Mouse (Mus musculus) bone marrow macrophage, adult 2 months (primary cell): ENCODE results near the gene Kif20b. TPM values are rescaled to one million over a fixed set of nuclear protein-coding genes. Genes with fewer than 3 reads are reported as not detected.

ENCODE experiments used
- H3K27ac ChIP-seq: 2 replicates; pipeline ENCODE4 v1.5.1; 2012; ENCODE audit warnings: low read depth, low read length; ENCODE audit not compliant: insufficient read depth
- H3K4me1 ChIP-seq: 2 replicates; pipeline ENCODE4 v1.6.1; 2012; ENCODE audit warnings: low read length; ENCODE audit not compliant: control insufficient read depth, insufficient read depth
- H3K4me3 ChIP-seq: 2 replicates; pipeline ENCODE4 v1.5.1; 2012; ENCODE audit warnings: mild to moderate bottlenecking, low read length, moderate library complexity; ENCODE audit not compliant: insufficient read depth
- CTCF ChIP-seq: IDR thresholded peaks from 2 replicates; pipeline ENCODE4 v1.5.1; 2012; ENCODE audit warnings: low read depth, mild to moderate bottlenecking, low read length, moderate library complexity
- POLR2A ChIP-seq: IDR thresholded peaks from 2 replicates; pipeline ENCODE4 v1.6.1; 2012; ENCODE audit warnings: mild to moderate bottlenecking, low read depth, low read length, borderline replicate concordance
- polyA plus RNA-seq: library from polyadenylated mRNA; stranded (reverse); fragments of >200 nt; gene quantifications from 2 replicates; pipeline ENCODE4 v1.2.4, GENCODE M21; 2012; ENCODE audit not compliant: missing spikeins, insufficient read depth, insufficient read length

Kif20b gene
- polyA plus RNA-seq, 1 experiment, result 30.3 TPM

DNA sequence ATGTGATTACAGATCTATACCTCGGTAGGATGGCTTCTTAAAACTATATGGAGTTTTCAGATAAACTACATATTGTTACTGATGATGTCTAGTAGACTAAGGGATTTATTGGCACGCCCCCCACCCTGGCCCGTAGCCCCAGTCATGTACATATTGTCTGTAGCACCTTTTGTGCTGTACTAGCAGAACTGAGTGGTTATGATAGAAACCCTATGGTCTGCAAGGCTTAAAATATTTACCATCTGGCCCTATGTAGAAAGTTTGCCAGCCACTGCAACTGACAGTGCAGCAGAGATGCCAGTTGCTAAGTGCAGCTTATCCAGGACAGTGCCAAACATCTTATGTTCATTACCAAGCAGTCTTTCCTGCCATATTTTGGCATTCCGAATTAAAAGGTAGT lies 68.3 kb downstream of the Kif20b start:
- TF ChIP-seq CTCF, result no peak
- TF ChIP-seq POLR2A, result no peak
- no peak overlapping the region for H3K27ac ChIP-seq
- H3K4me1 ChIP-seq, result no peaks in the 10 kb centered on the region
- no peak overlapping the region for H3K4me3 ChIP-seq

DNA sequence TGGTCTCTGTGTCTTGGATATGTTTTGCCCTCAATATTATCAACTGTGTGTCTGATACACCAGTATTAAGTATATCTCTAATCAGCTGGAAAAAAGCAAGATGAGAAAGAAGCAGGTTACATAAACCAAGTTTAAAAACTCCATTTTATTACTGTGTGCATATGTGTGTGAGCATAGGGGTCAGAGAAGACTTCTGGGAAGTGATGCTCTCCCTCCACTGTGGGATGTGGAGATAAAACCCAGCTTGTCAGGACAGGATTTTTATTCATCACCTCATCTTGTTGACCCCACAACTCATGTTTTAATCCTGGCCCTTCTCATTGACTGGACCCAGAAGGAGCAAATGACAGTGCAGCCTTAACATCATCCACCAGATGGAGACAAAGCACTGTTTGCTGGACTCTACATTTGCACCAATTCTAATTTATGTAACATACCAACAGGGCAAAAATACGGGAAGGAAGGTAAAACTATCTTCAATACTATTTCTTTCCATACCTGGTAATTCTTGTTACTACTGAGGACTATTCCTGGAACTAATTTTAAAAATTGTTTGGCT lies 70.9 kb downstream of the Kif20b start:
- Histone ChIP-seq H3K4me1 (no peaks in the 10 kb centered on the region), H3K27ac (no peak overlapping the region), H3K4me3 (no peak overlapping the region)
- TF ChIP-seq POLR2A (no peak), CTCF (no peak)

DNA sequence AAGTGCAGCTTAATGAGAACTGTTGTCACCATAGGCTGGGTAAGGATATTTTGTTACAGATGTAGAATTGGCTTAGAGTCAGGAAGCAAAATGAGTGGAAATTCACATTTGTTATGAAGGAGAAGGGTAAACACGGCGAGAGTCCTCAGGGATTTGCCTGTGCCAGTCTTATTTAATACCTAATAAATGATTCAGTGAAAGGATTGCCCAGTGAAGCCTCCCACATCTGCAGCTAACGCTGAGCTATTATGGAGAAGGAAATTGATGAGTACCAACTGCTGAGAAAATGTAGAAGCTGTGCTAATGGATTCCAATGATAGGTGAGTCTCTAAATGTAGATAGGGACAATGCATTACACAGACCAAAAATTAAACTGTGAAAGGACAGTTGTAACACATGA lies 92.9 kb downstream of the Kif20b start:
- Histone ChIP-seq H3K27ac (no peak overlapping the region), H3K4me1 (no peaks in the 10 kb centered on the region), H3K4me3 (no peak overlapping the region)
- no peak for TF ChIP-seq POLR2A
- TF ChIP-seq CTCF, result no peak

DNA sequence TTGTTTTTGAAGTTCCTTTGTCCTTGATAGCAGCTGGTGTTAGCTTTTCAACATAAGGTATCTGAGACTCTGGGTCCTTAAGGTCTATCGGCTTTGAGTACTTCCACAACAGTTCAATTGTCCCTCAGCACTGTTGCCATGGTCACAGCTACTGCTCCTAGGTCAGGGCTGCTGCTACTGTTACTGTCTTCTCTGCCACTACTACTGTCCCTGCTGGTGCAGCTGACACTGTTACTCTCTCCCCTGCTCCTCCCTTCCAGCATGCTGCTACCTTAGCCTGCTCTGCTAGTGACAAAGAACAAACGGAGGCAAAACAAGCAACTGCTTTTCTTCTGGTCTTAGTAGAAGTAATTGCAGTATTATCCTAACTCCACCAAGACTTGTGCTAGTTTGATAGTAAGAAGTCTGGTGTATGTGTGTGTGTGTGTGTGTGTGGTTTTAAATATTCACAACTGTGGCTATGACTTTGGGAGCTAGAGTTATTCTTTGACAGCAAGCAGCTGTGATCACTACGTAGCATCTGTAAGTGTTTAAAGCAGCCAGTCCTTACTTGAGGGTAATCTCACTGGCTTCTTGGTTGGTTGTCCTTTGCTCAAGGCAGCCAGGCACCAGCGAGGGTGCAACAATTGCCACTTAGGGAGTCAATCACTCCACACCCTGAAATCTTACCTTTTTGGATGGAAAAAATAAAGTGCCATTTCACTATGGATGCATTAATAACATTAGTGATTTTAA lies 95.5 kb downstream of the Kif20b start:
- Histone ChIP-seq H3K4me3 (no peak overlapping the region), H3K27ac (no peak overlapping the region), H3K4me1 (no peaks in the 10 kb centered on the region)
- TF ChIP-seq CTCF (no peak), POLR2A (no peak)

DNA sequence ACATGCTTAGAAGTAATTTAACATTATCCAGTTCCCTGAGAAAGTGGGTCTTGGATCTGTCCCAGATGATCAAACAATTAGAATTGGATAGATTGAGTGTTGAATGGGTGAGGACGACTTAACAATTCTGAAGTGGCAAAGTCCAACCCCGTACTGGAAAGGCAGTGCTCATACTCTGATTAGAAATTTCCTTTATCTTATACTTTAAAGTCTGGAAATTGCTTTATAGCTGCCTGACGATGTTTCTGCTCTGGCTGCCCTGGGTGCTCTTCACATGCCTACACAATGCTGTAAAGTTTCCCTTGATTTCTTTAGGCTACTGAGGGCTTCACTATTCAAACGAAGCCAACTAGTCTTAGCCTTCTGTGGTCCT lies 96.0 kb downstream of the Kif20b start:
- Histone ChIP-seq H3K4me1 (no peaks in the 10 kb centered on the region), H3K27ac (no peak overlapping the region), H3K4me3 (no peak overlapping the region)
- no peak for TF ChIP-seq POLR2A
- no peak for TF ChIP-seq CTCF

Other genes with a start within 250 kb of the Kif20b start
- 0.27 TPM in 1 of 2 replicates, not detected in the other for gene Slc16a12, start 175.1 kb upstream of the Kif20b start, polyA plus RNA-seq
- 4.8 and 5.2 TPM in 2 replicates for gene Pank1, start 42.9 kb upstream of the Kif20b start, polyA plus RNA-seq